Mouse (Mus musculus) gastrocnemius, adult 8-10 months (tissue): ENCODE measurements around the gene Prkn. TPM values are rescaled to one million over a fixed set of nuclear protein-coding genes. Genes with fewer than 3 reads are reported as not detected.

ENCODE experiments used
- DNase-seq, 2 experiments: peaks; one replicate each; pipeline ENCODE4 v3.0.0; 2022; ENCODE audit warnings: low spot score in 2 of 2
- total RNA-seq, 4 experiments: library from RNA; stranded (reverse); gene quantifications; 2 replicates each; pipeline ENCODE4 v1.2.4; 2022

The Prkn gene
- total RNA-seq, 4 experiments from 2014 or later, result 21.6 to 26.5 (median 23.0) TPM

DNA sequence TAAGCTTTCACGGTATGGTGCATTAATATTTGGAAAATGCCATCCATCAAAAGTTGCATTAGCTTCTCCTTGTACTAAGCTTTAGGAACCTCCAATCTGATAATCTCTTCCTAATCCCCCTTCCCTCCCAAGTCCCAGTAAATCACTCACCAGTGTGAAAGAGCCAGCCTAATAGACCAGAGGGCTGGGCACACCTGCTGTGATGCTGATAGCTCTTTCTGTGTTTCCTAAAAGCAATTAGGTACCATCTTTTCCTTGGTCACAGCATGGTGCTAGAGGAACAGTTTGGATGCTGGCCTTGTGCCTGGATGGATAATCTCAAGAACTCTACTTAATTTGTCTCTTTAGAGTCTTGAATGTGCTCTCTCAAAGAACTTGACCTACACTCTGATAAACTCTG lies 287.0 kb downstream of the Prkn start:
- DNase-seq, result no peak

DNA sequence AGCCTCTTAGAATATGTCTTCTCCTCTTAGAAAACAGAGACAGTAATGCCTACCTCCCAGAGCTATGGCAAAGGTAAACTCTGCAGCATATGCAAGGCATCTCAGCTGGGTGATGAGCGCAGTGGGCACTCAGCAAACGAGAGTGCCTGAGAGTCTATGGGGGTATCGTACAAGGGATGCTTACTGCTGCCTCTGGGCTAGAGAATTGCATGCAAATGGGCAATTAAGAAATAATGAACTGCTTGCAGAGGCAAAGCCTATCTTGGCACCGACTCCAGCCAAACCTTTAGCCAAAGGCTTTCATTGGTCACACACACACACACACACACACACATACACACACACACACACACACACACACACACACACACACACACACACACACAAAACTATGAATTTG lies 290.7 kb downstream of the Prkn start:
- no peak for DNase-seq

DNA sequence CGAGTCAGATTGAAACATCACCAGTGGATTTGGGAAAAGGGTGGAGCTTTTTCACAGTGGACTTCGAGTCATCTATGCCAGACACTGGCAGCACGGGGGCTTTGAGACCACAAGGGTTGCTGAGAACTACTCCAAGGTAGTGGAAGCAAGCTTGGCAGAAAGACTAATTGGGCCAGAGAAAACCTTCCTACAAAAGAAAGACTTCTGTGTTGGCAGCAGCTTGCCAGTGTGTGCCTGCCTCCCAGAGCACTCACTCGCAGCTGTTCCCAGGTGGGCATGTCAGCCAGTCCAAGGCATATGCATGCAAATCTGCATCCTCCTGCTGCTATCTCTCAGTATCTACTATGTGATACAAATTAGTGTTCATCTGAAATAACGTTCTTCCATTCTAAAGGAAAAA lies 302.1 kb downstream of the Prkn start:
- DNase-seq, result no peak

DNA sequence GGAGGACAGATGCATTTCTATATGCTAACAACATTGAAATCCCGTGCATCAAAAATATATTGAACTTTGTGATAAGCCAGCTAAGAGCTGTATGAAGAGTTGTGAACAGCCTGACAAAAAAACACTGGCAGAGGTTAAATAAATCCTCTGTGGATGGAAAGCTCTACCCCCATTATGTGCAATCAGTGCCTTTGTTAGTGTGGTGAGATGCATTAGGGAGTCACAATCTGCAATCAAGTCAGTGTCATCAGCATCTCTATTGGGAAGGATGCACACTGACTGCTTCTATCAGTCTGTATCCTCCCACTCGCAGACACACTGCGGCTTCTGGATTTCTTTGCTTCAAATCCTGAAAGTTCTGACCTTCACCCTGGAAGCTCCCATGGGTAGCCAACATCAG lies 315.9 kb downstream of the Prkn start:
- DNase-seq, result no peak

DNA sequence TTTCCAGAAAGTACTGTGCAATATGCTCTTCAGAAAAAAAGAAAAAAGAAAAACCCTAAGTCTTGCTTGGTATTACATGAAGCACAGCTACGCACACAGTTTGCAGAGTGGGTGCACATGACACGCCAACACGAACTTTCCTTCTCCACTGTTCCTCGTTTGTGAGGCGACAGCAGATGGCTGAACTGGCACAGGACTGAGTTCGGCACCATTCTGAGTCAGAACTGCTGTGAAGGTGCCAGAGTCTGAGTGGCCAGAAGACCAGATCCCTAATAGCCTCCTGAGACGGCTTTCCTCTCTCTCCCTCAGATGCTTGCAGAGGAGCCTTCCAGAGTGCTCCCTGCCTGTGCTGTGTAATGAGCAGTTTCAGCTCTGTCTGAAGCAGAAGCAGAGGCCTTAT lies 317.4 kb downstream of the Prkn start:
- no peak for DNase-seq

DNA sequence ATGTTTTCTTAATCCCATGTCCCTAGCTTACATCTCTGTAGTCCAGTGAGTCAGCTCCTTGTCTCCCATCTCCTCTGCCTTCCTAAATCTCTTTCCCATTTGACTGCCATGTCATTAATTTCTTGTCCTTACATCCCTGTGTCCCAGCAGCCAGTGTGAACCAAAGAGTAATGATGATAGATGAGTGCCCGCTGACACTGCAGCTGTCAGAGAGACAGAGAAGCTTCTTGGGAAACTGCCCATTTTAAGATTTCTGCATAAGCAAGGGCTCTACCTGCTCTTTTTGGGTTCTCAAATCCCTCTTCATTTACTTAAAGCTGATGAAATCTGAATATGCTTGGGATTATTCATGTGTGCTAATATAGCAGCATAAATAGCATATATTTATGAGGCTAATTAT lies 321.3 kb downstream of the Prkn start:
- no peak for DNase-seq

DNA sequence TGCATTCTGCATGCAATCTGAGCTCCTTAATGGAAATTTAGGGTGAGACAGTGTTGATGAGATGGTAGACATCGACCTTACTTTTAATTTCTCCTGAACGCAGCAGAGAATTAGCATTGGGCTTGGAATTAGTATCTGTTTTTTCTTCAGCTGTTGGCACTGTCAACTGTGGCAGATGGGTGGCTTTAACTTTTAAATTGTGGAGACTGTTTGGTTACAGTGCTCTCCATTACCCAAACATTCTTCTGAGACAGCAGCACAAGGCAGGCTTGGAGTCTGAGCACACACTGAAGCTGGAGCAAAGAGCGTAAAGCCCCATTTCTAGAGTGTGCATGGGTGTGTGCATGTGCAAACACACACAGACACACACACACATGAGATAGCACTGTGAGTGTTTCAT lies 322.6 kb downstream of the Prkn start:
- DNase-seq, result no peak

DNA sequence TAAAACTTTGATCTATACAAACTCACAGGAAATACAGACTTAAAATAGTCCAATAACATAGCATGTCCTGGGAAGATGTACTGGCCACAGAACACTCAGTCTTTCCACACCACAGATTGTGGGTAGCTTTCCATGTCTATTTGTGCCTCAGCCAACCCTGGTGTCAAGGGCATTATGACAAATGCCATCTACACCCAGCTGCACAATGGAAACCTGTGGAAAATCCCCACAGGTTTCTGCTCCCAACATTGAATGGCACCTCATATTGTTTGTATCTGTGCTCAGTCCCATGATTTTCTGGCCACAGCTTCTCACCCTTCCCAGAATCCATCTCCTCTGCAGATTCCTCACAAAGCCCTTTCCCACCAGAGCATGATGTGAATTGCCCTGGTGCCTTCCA lies 347.2 kb downstream of the Prkn start:
- DNase-seq, result no peak

DNA sequence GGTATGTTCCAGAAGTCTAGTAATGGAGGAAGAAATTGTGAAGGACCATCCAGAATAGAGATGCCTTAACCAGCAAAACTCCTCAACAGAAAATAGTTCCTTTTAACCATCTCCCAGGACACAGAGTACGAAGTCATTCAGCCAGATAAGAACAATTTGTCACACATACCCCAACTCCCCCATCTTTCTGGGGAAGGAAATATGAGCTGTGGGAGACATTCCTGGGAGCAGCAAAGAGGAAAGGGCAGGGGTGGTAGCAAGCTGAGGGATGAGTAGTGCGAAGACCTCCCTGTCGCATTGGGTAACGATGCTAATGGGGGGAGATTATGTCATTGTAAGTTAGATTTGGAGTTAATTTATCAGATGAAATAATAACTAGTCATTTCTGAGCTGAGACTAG lies 348.3 kb downstream of the Prkn start:
- no peak for DNase-seq

DNA sequence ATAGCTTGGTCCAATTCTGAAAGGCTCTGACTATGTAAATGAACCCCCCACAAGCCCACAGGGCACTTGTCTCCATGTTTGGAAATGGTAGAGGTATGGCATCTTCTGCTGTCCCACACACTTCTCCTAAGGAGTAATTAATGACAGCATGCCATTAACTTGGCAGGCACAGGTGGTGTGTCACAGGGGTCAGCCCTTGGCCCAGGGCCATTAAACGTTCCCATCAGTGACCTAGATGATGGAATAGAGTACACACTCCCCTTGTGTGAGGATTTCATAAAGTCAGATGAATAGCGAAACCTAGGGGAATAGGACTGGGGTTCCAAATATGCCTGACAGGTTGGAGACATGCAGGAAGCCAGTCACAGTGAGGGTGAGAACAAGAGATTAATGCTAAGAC lies 350.1 kb downstream of the Prkn start:
- DNase-seq, result no peak

DNA sequence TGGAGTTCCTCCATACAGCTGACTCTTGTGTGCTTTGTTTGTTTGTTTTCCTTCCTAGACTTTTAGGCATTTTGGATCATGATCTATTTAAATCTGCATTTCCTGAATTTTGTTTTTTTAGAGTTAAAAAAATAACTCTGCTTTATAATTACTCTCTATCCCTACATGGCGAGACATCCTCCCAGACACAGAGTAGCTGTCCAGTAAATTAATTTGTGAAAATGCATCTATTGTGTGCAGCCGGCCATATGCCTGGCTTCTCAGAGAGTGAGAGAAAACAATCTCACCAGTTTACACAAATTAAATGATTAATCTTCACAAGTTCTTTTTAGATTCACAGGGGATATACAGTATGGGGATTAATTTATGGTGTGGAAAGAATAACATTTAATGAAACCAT lies 357.9 kb downstream of the Prkn start:
- DNase-seq, result no peak

DNA sequence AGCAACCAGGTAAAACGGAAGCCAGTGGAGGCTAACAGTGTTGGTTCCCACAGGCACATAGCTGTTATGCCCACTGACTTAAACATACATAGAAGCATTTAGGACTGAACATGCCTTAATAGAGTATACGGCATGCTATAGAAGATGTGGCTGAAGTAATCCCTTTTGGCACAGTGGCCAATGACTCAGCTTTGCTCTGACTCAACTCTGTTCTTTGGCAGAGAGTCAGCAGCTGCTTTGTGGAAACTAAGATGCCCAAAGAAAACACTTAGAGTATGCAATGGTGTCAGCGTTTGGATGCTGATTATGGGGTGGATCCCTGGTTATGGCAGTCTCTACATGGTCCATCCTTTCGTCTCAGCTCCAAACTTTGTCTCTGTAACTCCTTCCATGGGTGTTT lies 368.9 kb downstream of the Prkn start:
- DNase-seq, result peak in 1 of 2 experiments; percentile 7

DNA sequence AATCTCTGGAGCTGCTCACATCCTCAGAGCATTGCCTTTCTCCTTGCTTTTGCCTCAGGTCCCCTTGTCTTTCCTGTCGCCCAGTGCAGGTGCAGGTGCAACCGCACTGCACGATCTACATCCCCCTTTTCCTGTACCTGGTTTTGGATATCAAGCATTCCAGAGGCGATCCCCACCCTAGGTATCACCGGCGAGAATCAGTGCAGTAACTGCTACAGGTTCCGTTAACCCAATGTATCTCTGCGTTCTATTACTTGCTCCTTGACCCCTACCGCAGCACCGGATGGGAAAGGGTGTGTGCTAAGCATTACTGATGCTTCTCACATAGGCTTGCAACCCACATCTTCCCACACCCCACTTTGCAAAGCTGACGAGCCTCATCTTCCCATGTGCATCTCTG lies 370.8 kb downstream of the Prkn start:
- DNase-seq, result no peak

DNA sequence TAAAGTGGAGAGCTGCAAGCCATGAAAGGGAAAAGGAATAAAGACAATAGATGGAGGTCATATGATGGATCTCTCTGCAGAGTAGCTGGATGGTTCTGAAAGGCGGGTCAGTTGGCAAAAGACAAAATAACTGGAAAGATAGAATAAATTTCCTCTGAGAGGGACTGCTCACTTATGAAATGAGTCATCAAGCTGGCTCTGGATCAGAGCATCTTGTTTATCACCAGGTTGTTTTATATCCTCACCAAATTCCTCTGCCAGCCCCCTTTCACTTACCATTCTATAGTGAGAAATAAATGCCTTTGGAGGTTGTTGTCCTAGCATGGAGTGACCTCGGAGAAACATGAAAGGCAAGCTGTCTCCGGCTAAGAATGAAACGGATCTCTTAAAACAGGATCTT lies 371.4 kb downstream of the Prkn start:
- no peak for DNase-seq

DNA sequence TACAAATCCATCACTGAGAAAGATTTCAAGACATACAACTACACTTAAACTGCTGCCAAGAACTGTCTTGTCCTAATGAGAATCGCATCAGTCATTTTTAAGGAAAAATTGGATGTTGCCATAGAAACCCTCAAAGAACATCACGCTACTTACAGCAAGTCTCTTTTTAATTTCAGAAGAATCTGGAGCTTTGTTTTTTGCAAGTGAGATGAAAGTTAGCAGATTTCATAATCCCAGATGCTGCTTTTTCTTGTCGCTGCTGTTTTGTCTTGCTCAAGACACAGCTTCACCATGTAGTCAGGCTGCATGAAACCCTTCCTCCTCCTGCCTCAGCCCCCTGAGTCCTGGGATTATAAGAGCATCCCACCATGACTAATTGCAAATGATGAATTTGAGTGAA lies 373.5 kb downstream of the Prkn start:
- DNase-seq, result no peak

DNA sequence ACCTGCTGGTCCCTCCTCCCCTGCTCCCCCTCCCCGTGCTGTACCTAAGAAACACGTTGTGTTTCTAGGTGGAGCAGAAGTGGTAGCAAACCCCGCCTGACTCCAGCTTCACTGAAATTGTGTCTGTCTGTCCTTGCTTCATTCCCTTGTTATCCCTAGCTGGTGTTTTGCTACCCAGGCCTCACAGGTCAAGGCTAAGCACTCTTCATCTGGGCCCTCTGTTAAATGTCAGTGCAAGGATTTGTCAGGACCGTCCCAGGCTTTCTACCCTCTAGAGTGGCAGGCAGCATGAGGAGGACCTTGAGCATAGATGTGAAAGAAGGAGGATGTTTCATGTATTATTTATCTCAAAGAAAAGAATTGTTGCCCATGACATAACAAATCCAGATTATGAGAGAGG lies 388.8 kb downstream of the Prkn start:
- no peak for DNase-seq

DNA sequence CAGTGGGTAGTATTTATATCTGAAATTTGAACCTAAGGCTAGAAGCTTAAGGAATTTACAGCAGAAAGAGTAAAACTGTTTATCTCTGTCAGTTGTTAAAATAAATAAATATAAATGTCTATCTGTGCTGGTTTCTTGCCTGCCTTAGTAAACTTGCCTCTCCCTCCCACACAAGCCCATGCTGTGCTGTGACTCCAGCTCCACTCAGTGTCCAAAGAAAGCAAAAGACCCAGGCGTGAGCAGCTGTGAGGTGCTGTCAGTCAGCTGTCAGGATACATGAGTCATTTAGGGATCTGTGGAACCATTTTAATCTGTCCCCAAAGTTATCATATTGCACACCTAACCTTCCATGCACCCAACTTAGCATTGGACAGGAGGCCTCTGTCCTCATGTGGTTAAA lies 389.2 kb downstream of the Prkn start:
- DNase-seq, result peak; percentile 5 to 9

DNA sequence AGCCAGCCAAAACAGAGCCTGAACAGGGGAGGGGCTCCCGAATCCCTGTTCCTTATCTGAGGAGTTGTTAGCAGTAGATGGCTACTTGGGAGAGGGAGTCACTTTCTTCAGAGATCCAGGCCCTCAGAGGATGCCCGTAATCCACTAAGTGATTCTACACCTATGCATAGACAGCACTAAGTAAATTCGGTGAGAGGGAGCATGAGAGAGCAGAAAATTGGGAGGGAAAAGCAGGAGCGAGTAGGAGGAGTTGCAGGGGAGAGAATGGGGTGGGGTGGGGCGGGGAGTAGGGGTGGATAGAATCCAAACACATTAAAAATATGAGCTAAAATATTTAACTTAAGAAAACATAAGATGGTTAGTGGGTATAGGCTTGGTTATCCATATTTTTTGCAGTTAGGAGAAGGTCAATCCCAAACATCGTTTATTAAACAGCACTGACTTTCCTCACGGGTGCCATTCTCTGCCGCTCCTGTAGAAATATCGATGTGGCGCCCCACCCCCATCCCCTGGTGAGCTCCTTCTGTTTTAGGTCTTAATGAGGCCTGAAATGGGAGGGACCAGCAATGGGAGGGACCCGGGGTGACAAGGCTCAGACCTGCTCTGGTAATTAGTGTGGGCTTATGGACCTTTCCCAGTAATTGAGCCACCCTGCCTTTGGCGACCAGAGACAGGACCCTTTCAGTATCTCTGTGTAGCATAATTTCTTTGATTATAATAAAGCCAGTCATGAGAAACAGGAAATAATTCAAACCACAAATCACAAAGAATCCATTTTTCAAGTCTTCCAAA lies 390.6 kb downstream of the Prkn start:
- DNase-seq, result no peak

DNA sequence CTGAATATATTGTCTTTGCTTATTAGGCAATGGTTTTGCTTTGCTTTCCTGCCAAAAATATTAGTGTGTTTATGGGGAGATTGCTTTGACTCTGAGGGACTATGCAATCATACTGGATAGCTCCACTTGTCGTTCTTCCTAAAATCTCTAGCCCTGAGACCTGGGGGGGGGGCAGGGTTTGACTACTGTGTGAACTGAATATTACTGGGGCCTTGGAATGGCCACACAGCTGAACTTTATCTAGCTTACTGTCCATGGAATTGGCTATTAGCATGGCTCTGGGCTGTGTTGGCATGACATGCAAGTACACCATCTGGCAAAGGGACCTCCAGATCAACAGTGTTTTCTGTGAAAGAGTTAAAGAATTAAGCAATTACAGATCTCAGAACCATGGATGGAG lies 395.1 kb downstream of the Prkn start:
- DNase-seq, result no peak

DNA sequence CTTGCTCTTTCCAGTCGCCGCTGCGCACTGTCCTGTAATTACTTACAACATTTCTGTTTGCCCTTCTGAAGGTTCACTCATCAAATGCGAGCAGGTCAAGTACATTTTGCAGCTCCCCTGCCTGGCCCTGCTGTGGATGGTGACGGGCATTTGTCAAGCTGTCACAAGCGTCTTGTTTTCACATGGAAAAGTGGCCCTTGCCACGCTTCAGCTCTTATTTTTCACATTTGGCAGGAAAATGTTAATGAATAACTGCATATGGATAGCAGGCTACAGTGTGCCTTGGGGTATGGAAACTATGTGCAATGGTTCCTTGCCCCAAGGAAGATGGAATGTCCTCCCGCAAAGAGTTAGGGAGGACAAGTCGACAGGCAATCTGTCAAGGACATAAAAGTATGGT lies 404.9 kb downstream of the Prkn start:
- no peak for DNase-seq

DNA sequence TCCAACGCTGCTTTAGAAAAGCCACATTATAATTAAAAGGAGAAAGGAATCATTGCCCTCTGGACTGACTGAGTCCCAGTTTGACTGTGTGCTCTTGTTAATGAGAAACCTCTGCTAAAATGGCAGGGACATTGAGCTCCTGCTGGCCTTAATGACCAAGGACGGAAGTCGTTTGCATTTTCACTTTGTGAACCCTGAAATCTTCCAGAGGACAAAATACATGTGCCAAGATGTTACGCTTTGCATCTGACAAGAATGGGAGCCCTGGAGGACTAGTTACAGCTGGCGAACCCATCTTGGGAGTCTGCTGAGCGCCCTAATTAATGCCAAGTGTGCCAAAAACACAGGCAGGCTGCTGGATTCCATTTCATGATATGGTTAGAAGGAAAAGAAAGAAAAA lies 409.0 kb downstream of the Prkn start:
- no peak for DNase-seq

DNA sequence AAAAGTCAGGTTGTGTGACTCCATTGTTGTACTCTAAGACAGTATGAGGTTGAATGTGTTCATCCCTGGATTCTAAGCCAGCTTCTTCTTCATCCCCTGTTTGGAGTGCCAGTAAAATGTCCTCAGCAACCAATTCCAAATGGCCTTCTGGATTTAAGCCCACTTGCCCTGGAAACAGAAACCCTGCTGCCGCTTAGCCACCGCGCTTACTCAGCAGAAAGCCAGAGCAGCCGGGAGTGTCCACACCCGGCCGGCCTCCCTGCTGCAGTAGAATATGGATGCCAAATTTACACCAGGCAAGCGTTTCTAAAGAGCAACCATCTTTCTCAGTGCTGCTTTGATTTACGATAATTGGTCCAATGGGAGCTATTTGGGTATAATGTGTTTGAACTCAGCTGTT lies 420.5 kb downstream of the Prkn start:
- DNase-seq, result peak; percentile 5 to 37

DNA sequence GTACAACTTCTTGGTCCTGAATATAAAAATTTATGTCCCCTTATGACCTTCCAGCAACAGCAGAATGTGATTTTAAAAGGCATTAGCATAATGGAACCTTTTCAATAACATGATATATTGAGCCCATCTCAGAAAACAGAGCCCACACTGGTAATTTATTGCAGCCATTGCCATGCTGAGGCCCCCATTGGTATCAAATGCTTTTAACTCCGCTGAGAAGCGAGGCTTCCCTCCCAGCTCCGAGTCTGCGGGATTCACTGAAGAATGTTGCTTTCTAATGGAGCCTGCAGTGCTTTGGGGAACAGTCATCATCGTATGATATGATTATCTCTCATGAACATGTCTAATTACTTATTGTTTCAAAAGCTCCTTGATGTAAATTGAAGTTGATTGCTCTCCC lies 421.5 kb downstream of the Prkn start:
- DNase-seq, result no peak

DNA sequence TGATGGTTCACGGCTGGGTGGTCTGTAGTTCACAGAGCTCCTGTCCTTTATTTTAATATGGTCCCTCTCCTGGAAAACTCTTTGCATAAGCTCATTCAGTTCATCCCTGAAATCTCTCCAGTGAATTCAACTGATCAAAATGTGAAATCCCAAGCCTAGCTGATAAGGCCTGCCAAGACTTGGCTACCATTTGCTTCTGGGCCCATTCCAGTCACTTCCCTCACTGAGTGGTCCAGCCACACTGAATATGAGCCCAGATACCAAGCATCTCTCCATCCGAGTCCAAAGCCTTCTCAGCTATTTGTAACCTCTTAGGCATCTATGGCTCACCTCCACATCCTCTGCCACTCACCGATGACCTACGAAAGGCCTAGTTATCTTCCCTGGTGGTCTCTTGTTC lies 427.8 kb downstream of the Prkn start:
- no peak for DNase-seq
